Mouse (Mus musculus) midbrain, embryonic 15.5 days (tissue): ENCODE measurements around the gene Prkag2. TPM values are rescaled to one million over a fixed set of nuclear protein-coding genes. Genes with fewer than 3 reads are reported as not detected.

Experiments
- ATAC-seq: fragments of 200-750 bp; cut with Nextera tagmentation; replicated peaks from 2 replicates; pipeline ENCODE4 v1.8.0; 2017; ENCODE audit warnings: moderate TSS enrichment
- H3K27ac ChIP-seq: fragments of 300-500 bp; sonication (generic); 2 replicates; pipeline ENCODE4 v1.5.1; 2015; ENCODE audit warnings: mild to moderate bottlenecking, inconsistent platforms
- H3K27me3 ChIP-seq: fragments of 300-500 bp; sonication (generic); replicated peaks from 2 replicates; pipeline ENCODE4 v1.6.1; 2015; ENCODE audit warnings: inconsistent platforms
- H3K36me3 ChIP-seq: fragments of 300-500 bp; sonication (generic); replicated peaks from 2 replicates; pipeline ENCODE4 v1.6.1; 2015; ENCODE audit warnings: inconsistent platforms
- H3K4me1 ChIP-seq: fragments of 300-500 bp; sonication (generic); 2 replicates; pipeline ENCODE4 v1.6.1; 2015; ENCODE audit warnings: inconsistent platforms
- H3K4me2 ChIP-seq: fragments of 300-500 bp; sonication (generic); 2 replicates; pipeline ENCODE4 v1.6.1; 2015; ENCODE audit warnings: inconsistent platforms, mild to moderate bottlenecking, moderate library complexity
- H3K4me3 ChIP-seq: fragments of 300-500 bp; sonication (generic); 2 replicates; pipeline ENCODE4 v1.5.1; 2015; ENCODE audit warnings: mild to moderate bottlenecking, inconsistent platforms
- H3K9ac ChIP-seq: fragments of 300-500 bp; sonication (generic); 2 replicates; pipeline ENCODE4 v1.6.1; 2015; ENCODE audit warnings: mild to moderate bottlenecking, inconsistent platforms
- H3K9me3 ChIP-seq: fragments of 300-500 bp; sonication (generic); 2 replicates; pipeline ENCODE4 v1.6.1; 2016; ENCODE audit warnings: inconsistent platforms
- WGBS: fragments of 180-500 bp; shearing (Covaris S2); methylation state at CpG from one replicate; pipeline ENCODE4 v1.1.7; 2015; ENCODE audit warnings: mixed read lengths; 5-methylcytosine and 5-hydroxymethylcytosine counted together
- polyA plus RNA-seq: library from polyadenylated mRNA; unstranded; fragments of >200 nt; fragmentation: Nextera tagmentation; extraction: Ambion mirVana; gene quantifications from 2 replicates; pipeline ENCODE4 v1.2.1, GENCODE M21; 2015

Gene Prkag2
- polyA plus RNA-seq, 1 experiment from 2014 or later = 102 TPM

- H3K36me3 ChIP-seq = no peaks in the 10 kb centered on the region
- no peak overlapping the region for H3K27ac ChIP-seq
- ATAC-seq = no peak
- H3K4me3 ChIP-seq = no peak overlapping the region
- no peaks in the 10 kb centered on the region; the same call in 1 of the 2 replicates for H3K27me3 ChIP-seq
- H3K9ac ChIP-seq = no peak overlapping the region
- peaks cover 13% of the 10 kb centered on the region for H3K4me1 ChIP-seq
- no peaks in the 10 kb centered on the region for H3K9me3 ChIP-seq
- WGBS = 33% methylated on average over 3 of the region's 3 CpGs
- H3K4me2 ChIP-seq = no peak overlapping the region
Measured at GRCm38 (mm10) chr5:25008966-25009365, 91.5 kb downstream of the Prkag2 start.

DNA sequence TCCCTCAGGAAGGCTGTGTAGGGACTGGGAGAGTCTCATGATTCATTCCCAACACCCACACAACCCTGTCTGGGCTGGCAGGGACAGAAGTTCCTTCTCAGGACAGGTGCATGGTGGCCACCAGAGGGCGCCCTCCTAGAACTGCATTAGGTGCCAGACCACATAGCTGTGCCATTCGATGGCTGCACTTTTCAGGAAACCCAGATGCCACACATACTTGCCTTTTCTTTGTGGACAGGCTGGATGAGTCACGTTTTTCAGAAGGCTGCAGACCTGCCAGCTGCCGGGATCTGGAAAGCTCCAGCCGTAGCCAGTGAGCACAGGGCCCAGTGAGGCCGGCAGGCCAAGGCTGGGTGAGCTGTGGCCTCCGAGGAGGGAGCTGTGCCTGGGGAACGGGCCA lies 93.6 kb downstream of the Prkag2 start:
- peaks cover 13% of the 10 kb centered on the region for H3K4me1 ChIP-seq
- H3K4me2 ChIP-seq = no peak overlapping the region
- no peak overlapping the region for H3K4me3 ChIP-seq
- H3K27ac ChIP-seq = no peak overlapping the region
- H3K27me3 ChIP-seq = no peaks in the 10 kb centered on the region; the same call in 1 of the 2 replicates
- H3K9me3 ChIP-seq = no peaks in the 10 kb centered on the region
- ATAC-seq = 0 out of 2 replicates have a peak, but pooled peaks have one; percentile 34
- 45% methylated on average over 8 of the region's 8 CpGs for WGBS
- H3K36me3 ChIP-seq = no peaks in the 10 kb centered on the region
- H3K9ac ChIP-seq = no peak overlapping the region

DNA sequence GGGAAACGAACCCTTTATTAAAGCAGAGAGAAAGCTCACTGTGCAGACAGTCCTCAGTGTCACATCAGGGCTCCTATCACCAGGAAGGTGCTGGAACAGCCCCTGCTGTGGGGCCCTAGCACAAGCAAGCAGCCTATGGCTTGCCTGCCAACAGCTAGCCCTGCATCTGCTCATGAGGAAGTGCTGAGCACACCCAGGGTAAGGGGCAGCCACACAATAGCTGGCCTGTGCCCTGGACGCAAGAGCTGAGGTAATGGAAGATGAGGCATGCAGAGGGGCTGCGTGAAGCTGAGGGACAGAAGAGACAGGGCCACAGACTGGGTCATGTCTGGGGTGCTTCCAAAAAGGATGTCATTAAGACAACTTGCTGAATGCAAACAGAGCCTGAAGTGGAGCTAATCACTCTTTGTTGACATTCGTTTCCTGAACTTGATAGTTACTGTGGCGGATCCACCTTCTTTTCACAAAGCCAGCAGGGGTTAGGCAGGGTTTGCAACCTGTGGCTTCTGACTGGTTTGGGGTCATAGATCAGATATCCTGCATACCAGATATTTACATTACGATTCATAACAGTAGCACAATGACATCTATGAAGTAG lies 94.8 kb downstream of the Prkag2 start:
- Histone ChIP-seq H3K9ac (no peak overlapping the region), H3K4me1 (peaks cover 8% of the 10 kb centered on the region), H3K36me3 (no peaks in the 10 kb centered on the region), H3K27me3 (no peaks in the 10 kb centered on the region; the same call in 1 of the 2 replicates), H3K4me3 (no peak overlapping the region), H3K4me2 (no peak overlapping the region), H3K9me3 (no peaks in the 10 kb centered on the region), H3K27ac (no peak overlapping the region)
- no peak for ATAC-seq
- WGBS = 36% methylated on average over 6 of the region's 6 CpGs

GRCm38 (mm10) chr5:25001391-25001794 lies 99.0 kb downstream of the Prkag2 start:
- Histone ChIP-seq H3K27me3 (no peaks in the 10 kb centered on the region), H3K4me3 (no peak overlapping the region), H3K4me2 (no peak overlapping the region), H3K27ac (no peak overlapping the region), H3K9me3 (no peaks in the 10 kb centered on the region), H3K9ac (no peak overlapping the region), H3K4me1 (no peaks in the 10 kb centered on the region), H3K36me3 (no peaks in the 10 kb centered on the region)
- WGBS = 71% methylated on average over 8 of the region's 8 CpGs
- ATAC-seq = no peak

GRCm38 (mm10) chr5:24999351-24999750 lies 101.1 kb downstream of the Prkag2 start:
- H3K27me3 ChIP-seq = no peaks in the 10 kb centered on the region
- H3K4me2 ChIP-seq = no peak overlapping the region
- H3K9me3 ChIP-seq = no peaks in the 10 kb centered on the region
- 75% methylated on average over 4 of the region's 4 CpGs for WGBS
- no peak overlapping the region for H3K27ac ChIP-seq
- H3K36me3 ChIP-seq = no peaks in the 10 kb centered on the region
- no peaks in the 10 kb centered on the region for H3K4me1 ChIP-seq
- H3K4me3 ChIP-seq = no peak overlapping the region
- H3K9ac ChIP-seq = no peak overlapping the region
- ATAC-seq = no peak

GRCm38 (mm10) chr5:24995576-24996100 lies 104.8 kb downstream of the Prkag2 start:
- H3K4me2 ChIP-seq = peak overlapping the region; percentile 26

DNA sequence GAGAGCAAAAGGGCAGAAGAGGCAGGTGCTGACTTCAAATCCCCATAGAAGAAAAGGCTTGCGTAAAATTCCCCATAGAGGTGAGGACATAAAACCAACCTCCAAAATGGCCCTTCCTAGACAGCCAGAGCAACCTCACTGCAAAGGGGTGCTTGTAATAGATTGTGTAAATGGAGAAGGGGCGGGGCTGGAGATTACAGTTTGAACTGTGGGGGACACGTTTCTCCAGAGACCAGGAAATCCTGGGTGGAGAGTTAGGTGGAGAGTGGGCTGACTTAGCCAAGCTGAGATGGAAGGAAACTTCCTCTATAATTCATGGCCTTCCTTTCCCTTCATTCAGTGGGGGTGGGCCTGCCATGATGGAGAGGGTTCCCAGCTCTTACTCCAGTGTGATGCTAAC lies 107.3 kb downstream of the Prkag2 start:
- WGBS = 70% methylated on average over 3 of the region's 3 CpGs
- Histone ChIP-seq H3K27me3 (no peaks in the 10 kb centered on the region), H3K4me1 (no peaks in the 10 kb centered on the region), H3K4me2 (no peak overlapping the region), H3K9me3 (no peaks in the 10 kb centered on the region), H3K4me3 (no peak overlapping the region), H3K9ac (no peak overlapping the region), H3K27ac (no peak overlapping the region), H3K36me3 (no peaks in the 10 kb centered on the region)
- ATAC-seq = no peak

More at GRCm38 (mm10) chr5:24995576-24996100, 104.8 kb downstream of the Prkag2 start:
- Histone ChIP-seq H3K4me1 (no peaks in the 10 kb centered on the region), H3K27ac (no peak overlapping the region), H3K4me3 (no peak overlapping the region), H3K9me3 (no peaks in the 10 kb centered on the region), H3K9ac (no peak overlapping the region), H3K36me3 (no peaks in the 10 kb centered on the region), H3K27me3 (no peaks in the 10 kb centered on the region)
- peak; percentile 72 for ATAC-seq
- 65% methylated on average over 13 of the region's 13 CpGs for whole genome bisulfite sequencing

- no peaks in the 10 kb centered on the region for H3K27me3 ChIP-seq
- ATAC-seq = no peak
- H3K4me1 ChIP-seq = peaks cover 6% of the 10 kb centered on the region
- WGBS = 78% methylated on average over 1 of the region's 1 CpGs
- no peak overlapping the region for H3K27ac ChIP-seq
- H3K9ac ChIP-seq = no peak overlapping the region
- no peak overlapping the region for H3K4me3 ChIP-seq
- H3K9me3 ChIP-seq = no peaks in the 10 kb centered on the region
- no peak overlapping the region for H3K4me2 ChIP-seq
- no peaks in the 10 kb centered on the region for H3K36me3 ChIP-seq
Measured at GRCm38 (mm10) chr5:24991575-24991974, 108.9 kb downstream of the Prkag2 start.

GRCm38 (mm10) chr5:24990460-24990859 lies 110.0 kb downstream of the Prkag2 start:
- Histone ChIP-seq H3K9me3 (no peaks in the 10 kb centered on the region), H3K4me3 (no peak overlapping the region), H3K27ac (no peak overlapping the region), H3K36me3 (no peaks in the 10 kb centered on the region), H3K4me1 (peaks cover 17% of the 10 kb centered on the region), H3K9ac (no peak overlapping the region), H3K4me2 (no peak overlapping the region), H3K27me3 (no peaks in the 10 kb centered on the region)
- 83% methylated on average over 5 of the region's 5 CpGs for WGBS
- no peak for ATAC-seq

DNA sequence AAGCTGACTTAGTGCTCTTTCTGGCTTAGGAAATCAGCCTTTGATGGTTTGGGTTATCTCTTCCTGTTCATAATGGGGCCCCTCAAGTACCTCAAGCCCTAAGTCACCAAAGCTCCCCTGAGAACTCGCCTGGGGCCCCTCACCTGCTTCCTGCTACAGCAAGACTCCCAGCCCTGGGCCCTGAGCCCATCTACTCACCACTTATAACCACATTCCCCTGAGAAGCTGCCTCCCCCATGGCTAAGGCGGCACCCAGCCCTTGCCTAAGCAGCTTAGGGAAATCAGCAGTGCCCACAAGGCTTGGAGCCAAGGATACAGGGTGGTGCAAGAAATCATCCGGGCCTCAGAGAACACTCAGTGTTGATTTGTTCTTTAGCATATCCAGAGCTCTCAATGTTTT lies 110.8 kb downstream of the Prkag2 start:
- Histone ChIP-seq H3K36me3 (no peaks in the 10 kb centered on the region), H3K9ac (no peak overlapping the region), H3K4me1 (peaks cover 24% of the 10 kb centered on the region), H3K4me2 (no peak overlapping the region), H3K9me3 (no peaks in the 10 kb centered on the region), H3K27me3 (no peaks in the 10 kb centered on the region), H3K27ac (no peak overlapping the region), H3K4me3 (no peak overlapping the region)
- 45% methylated on average over 3 of the region's 3 CpGs for WGBS
- no peak for ATAC-seq

GRCm38 (mm10) chr5:24986956-24987355 lies 113.5 kb downstream of the Prkag2 start:
- H3K4me1 ChIP-seq = peaks cover 34% of the 10 kb centered on the region
- peak overlapping the region; percentile 91 for H3K27ac ChIP-seq
- H3K4me2 ChIP-seq = peak overlapping the region; percentile 44
- WGBS = 31% methylated on average over 2 of the region's 2 CpGs
- H3K27me3 ChIP-seq = no peaks in the 10 kb centered on the region
- H3K36me3 ChIP-seq = no peaks in the 10 kb centered on the region
- peak overlapping the region; percentile 23; the same call in 1 of the 2 replicates for H3K9ac ChIP-seq
- no peak for ATAC-seq
- H3K4me3 ChIP-seq = peak overlapping the region; percentile 30
- H3K9me3 ChIP-seq = no peaks in the 10 kb centered on the region

GRCm38 (mm10) chr5:24986204-24986940 lies 114.1 kb downstream of the Prkag2 start:
- peak overlapping the region; percentile 23; the same call in 1 of the 2 replicates for H3K9ac ChIP-seq
- 33% methylated on average over 9 of the region's 9 CpGs for WGBS
- peak; percentile 53 for ATAC-seq

More at GRCm38 (mm10) chr5:24986204-24986940, 114.1 kb downstream of the Prkag2 start:
- peak overlapping the region; percentile 30 for H3K4me3 ChIP-seq
- no peaks in the 10 kb centered on the region for H3K9me3 ChIP-seq
- peak overlapping the region; percentile 44 for H3K4me2 ChIP-seq
- no peaks in the 10 kb centered on the region for H3K36me3 ChIP-seq
- H3K27ac ChIP-seq = peak overlapping the region; percentile 91
- H3K4me1 ChIP-seq = peaks cover 37% of the 10 kb centered on the region
- no peaks in the 10 kb centered on the region for H3K27me3 ChIP-seq
